Mouse (Mus musculus) CH12.LX (cell line): ENCODE results near the gene Celf2. TPM values are rescaled to one million over a fixed set of nuclear protein-coding genes. Genes with fewer than 3 reads are reported as not detected.

Source experiments
- DNase-seq: peaks from one replicate; pipeline ENCODE4 v3.0.0-alpha.2; 2013; ENCODE audit errors: extremely low read depth
- H3K27ac ChIP-seq: 2 replicates; pipeline ENCODE4 v1.5.1; 2012; ENCODE audit warnings: low read depth, mild to moderate bottlenecking, control low read depth, moderate library complexity; ENCODE audit not compliant: insufficient read depth
- H3K27me3 ChIP-seq: replicated peaks from 2 replicates; pipeline ENCODE3; 2012; ENCODE audit warnings: inconsistent platforms
- H3K36me3 ChIP-seq, 2 experiments: replicated peaks in 1 of 2; 2 replicates each; pipeline versions ENCODE3 to v1.6.1; 2012; ENCODE audit warnings: inconsistent platforms in 1 of 2, low read length in 1 of 2, mild to moderate bottlenecking in 1 of 2, mixed read lengths in 1 of 2, moderate library complexity in 1 of 2; ENCODE audit not compliant: control insufficient read depth in 1 of 2, insufficient read depth in 1 of 2
- H3K4me1 ChIP-seq, 2 experiments: 2 replicates each; pipeline ENCODE4 v1.6.1; 2012; ENCODE audit warnings: inconsistent platforms in 1 of 2, moderate library complexity in 1 of 2; ENCODE audit not compliant: insufficient read depth in 2 of 2, control insufficient read depth in 1 of 2
- H3K4me2 ChIP-seq: 2 replicates; pipeline ENCODE4 v1.6.1; 2012; ENCODE audit warnings: low read depth, mild to moderate bottlenecking, control low read depth; ENCODE audit not compliant: poor library complexity, insufficient read depth, severe bottlenecking
- H3K4me3 ChIP-seq, 3 experiments: fragments of 150-350 bp in 1 of 3; sonication (generic) in 1 of 3; replicated peaks in 1 of 3; 2 replicates each; pipeline versions ENCODE3 to v1.5.1; 2011 to 2012; ENCODE audit warnings: low read depth in 2 of 3, low read length in 2 of 3, mild to moderate bottlenecking in 2 of 3, moderate library complexity in 2 of 3, control low read depth in 1 of 3, improper control_type of control experiment in 1 of 3, inconsistent platforms in 1 of 3, mixed read lengths in 1 of 3; ENCODE audit not compliant: poor library complexity in 1 of 3
- H3K79me2 ChIP-seq: replicated peaks from 2 replicates; pipeline ENCODE4 v1.6.1; 2012; ENCODE audit warnings: mild to moderate bottlenecking, moderate library complexity; ENCODE audit not compliant: control insufficient read depth, poor library complexity, insufficient read depth, severe bottlenecking; ENCODE audit errors: extremely low read depth
- H3K9ac ChIP-seq: 2 replicates; pipeline ENCODE4 v1.6.1; 2012; ENCODE audit warnings: low read depth, mild to moderate bottlenecking, control low read depth, moderate library complexity; ENCODE audit not compliant: insufficient read depth
- H3K9me3 ChIP-seq: replicated peaks from 2 replicates; pipeline ENCODE3; 2012; ENCODE audit warnings: low read length, inconsistent platforms, mixed read lengths
- BHLHE40 ChIP-seq: IDR thresholded peaks from 2 replicates; pipeline ENCODE4 v1.6.1; 2011; ENCODE audit warnings: mild to moderate bottlenecking, low read depth, low read length, improper control_type of control experiment
- CHD1 ChIP-seq: IDR thresholded peaks from 2 replicates; pipeline ENCODE4 v1.6.1; 2012; ENCODE audit warnings: low read depth, low read length, improper control_type of control experiment, inconsistent platforms
- CHD2 ChIP-seq: IDR thresholded peaks from 2 replicates; pipeline ENCODE4 v1.6.1; 2011; ENCODE audit warnings: low read length, improper control_type of control experiment
- CTCF ChIP-seq, 2 experiments: IDR thresholded peaks in 1 of 2; conservative IDR thresholded peaks in 1 of 2; 2 replicates each; pipeline ENCODE4 v1.5.1; 2011 to 2012; ENCODE audit warnings: low read depth in 2 of 2, low read length in 2 of 2, improper control_type of control experiment in 1 of 2, inconsistent platforms in 1 of 2, mild to moderate bottlenecking in 1 of 2, moderate library complexity in 1 of 2
- E2F4 ChIP-seq: IDR thresholded peaks from 2 replicates; pipeline ENCODE4 v1.6.1; 2011; ENCODE audit warnings: low read depth, low read length, improper control_type of control experiment; ENCODE audit not compliant: insufficient replicate concordance
- IRF4 ChIP-seq: IDR thresholded peaks from 2 replicates; pipeline ENCODE4 v1.6.1; 2014; ENCODE audit warnings: low read depth, mild to moderate bottlenecking, inconsistent platforms, low read length, improper control_type of control experiment
- JUND ChIP-seq: conservative IDR thresholded peaks from 2 replicates; pipeline ENCODE4 v1.6.1; 2011; ENCODE audit warnings: low read depth, low read length, improper control_type of control experiment
- KAT2A ChIP-seq: IDR thresholded peaks from 2 replicates; pipeline ENCODE4 v1.6.1; 2012; ENCODE audit warnings: low read length, improper control_type of control experiment, inconsistent platforms; ENCODE audit not compliant: insufficient replicate concordance
- MAFK ChIP-seq: IDR thresholded peaks from 2 replicates; pipeline ENCODE4 v1.6.1; 2011; ENCODE audit warnings: low read length, improper control_type of control experiment; ENCODE audit not compliant: insufficient replicate concordance
- MAZ ChIP-seq: IDR thresholded peaks from 2 replicates; pipeline ENCODE4 v1.6.1; 2012; ENCODE audit warnings: low read depth, mild to moderate bottlenecking, inconsistent platforms, low read length, improper control_type of control experiment, moderate library complexity
- MYC ChIP-seq: IDR thresholded peaks from 2 replicates; pipeline ENCODE4 v1.6.1; 2011; ENCODE audit warnings: low read depth, mild to moderate bottlenecking, improper control_type of control experiment, low read length
- NRF1 ChIP-seq: IDR thresholded peaks from 2 replicates; pipeline ENCODE4 v1.6.1; 2014; ENCODE audit warnings: low read depth, mild to moderate bottlenecking, inconsistent platforms, low read length, improper control_type of control experiment, moderate library complexity
- PAX5 ChIP-seq: IDR thresholded peaks from 2 replicates; pipeline ENCODE4 v1.6.1; 2012; ENCODE audit warnings: low read length, inconsistent platforms, mixed read lengths
- POLR2A ChIP-seq: IDR thresholded peaks from 2 replicates; pipeline ENCODE4 v1.6.1; 2011; ENCODE audit warnings: low read depth, mild to moderate bottlenecking, improper control_type of control experiment, low read length
- POLR2AphosphoS2 ChIP-seq: IDR thresholded peaks from 2 replicates; pipeline ENCODE4 v1.6.1; 2011; ENCODE audit warnings: low read depth, low read length, improper control_type of control experiment
- SIN3A ChIP-seq: IDR thresholded peaks from 2 replicates; pipeline ENCODE4 v1.6.1; 2012; ENCODE audit warnings: low read length, improper control_type of control experiment, inconsistent platforms
- SMC3 ChIP-seq: IDR thresholded peaks from 2 replicates; pipeline ENCODE4 v1.6.1; 2011; ENCODE audit warnings: low read depth, low read length, improper control_type of control experiment
- UBTF ChIP-seq: IDR thresholded peaks from 2 replicates; pipeline ENCODE4 v1.6.1; 2012; ENCODE audit warnings: low read depth, mild to moderate bottlenecking, inconsistent platforms, low read length, improper control_type of control experiment, moderate library complexity
- USF1 ChIP-seq: IDR thresholded peaks from 2 replicates; pipeline ENCODE4 v1.6.1; 2014; ENCODE audit warnings: low read depth, mild to moderate bottlenecking, inconsistent platforms, low read length, improper control_type of control experiment
- USF2 ChIP-seq: conservative IDR thresholded peaks from 2 replicates; pipeline ENCODE4 v1.6.1; 2011; ENCODE audit warnings: low read depth, low read length, improper control_type of control experiment
- ZKSCAN1 ChIP-seq: IDR thresholded peaks from 2 replicates; pipeline ENCODE4 v1.6.1; 2012; ENCODE audit warnings: low read depth, inconsistent platforms, low read length, improper control_type of control experiment, borderline replicate concordance
- ZMIZ1 ChIP-seq: IDR thresholded peaks from 2 replicates; pipeline ENCODE4 v1.6.1; 2012; ENCODE audit warnings: low read depth, mild to moderate bottlenecking, inconsistent platforms, low read length, improper control_type of control experiment
- ZNF384 ChIP-seq: IDR thresholded peaks from 2 replicates; pipeline ENCODE4 v1.6.1; 2012; ENCODE audit warnings: low read depth, low read length, improper control_type of control experiment, inconsistent platforms
- dilution Hi-C: fragments of 300-500 bp; cut with MboI; formaldehyde crosslinking; loops from 2 replicates; pipeline ENCODE4 v1.14.3; 2020; ENCODE audit warnings: low sequenced_read_pairs; ENCODE audit not compliant: extremely low pct_unique_long_range_greater_than_20kb, extremely low pct_ligation_motif_present
- in situ Hi-C: fragments of 300-500 bp; cut with MboI; formaldehyde crosslinking; loops from 3 replicates; pipeline ENCODE4 v1.14.3; 2019; ENCODE audit warnings: low sequenced_read_pairs, low pct_ligation_motif_present, low pct_unique_long_range_greater_than_20kb, mixed read lengths
- polyA plus RNA-seq: library from polyadenylated mRNA; unstranded; fragments of >175 nt; gene quantifications from 2 replicates; pipeline ENCODE4 v1.2.1, GENCODE M21; 2012; ENCODE audit warnings: low read depth; ENCODE audit not compliant: insufficient read length
- total RNA-seq, 2 experiments: library from RNA; depleted of rRNA; stranded (reverse); fragments of 300-350 nt in 1 of 2; fragments of >200 nt in 1 of 2; gene quantifications; 2 replicates each; pipeline ENCODE4 v1.2.3; 2012 to 2014

Gene Celf2
- total and polyA plus RNA-seq, 3 experiments: 51.0 to 143 (median 103) TPM

DNA sequence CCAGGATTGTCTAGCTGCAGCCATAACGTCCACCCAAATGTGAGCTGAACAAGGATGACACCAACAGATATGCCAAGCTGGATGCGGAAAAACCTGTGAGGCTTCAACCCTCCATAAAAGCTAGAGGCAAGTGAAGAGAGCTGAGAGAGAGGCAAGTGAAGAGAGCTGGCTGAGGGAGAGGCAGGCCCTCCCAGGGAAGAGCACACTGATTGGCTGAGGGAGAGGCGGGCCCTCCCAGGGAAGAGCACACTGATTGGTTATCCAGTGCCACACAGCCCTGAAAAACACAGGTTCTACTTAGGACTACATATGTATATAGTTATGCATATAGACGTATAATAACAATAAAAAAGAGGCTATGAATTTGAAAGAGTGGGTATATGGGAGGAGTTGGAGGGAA is 907.2 kb downstream of the Celf2 start:
- Histone ChIP-seq H3K4me2 (no peak overlapping the region), H3K4me3 (no peak overlapping the region), H3K9ac (no peak overlapping the region), H3K27me3 (no peaks in the 10 kb centered on the region), H3K36me3 (peaks cover 24 to 72% of the 10 kb centered on the region in 2 experiments), H3K27ac (no peak overlapping the region), H3K9me3 (no peaks in the 10 kb centered on the region), H3K4me1 (peaks cover 11 to 67% of the 10 kb centered on the region in 2 experiments), H3K79me2 (peaks cover 4% of the 10 kb centered on the region; the same call in 1 of the 2 replicates)
- TF ChIP-seq MAFK (no peak), CHD2 (no peak), USF1 (no peak), E2F4 (no peak), POLR2AphosphoS2 (no peak), CHD1 (no peak), IRF4 (no peak), POLR2A (no peak)
- in situ Hi-C loops (no loop called here), dilution Hi-C loops (no loop called here)
- DNase-seq: no peak

DNA sequence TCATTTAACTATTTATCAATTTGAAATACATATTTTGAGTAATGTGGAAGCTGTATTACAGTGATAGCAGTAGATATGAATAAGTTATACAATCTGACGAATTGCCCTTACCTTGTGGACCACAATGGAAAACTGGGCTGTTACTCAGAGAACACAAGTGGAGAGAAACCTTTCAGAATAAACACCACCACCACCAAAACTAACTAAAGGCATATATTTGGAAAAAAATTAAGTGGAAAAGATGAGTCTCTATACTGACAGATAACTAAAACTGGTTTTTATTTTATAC is 910.5 kb downstream of the Celf2 start:
- H3K36me3 ChIP-seq: peaks cover 33 to 76% of the 10 kb centered on the region in 2 experiments

DNA sequence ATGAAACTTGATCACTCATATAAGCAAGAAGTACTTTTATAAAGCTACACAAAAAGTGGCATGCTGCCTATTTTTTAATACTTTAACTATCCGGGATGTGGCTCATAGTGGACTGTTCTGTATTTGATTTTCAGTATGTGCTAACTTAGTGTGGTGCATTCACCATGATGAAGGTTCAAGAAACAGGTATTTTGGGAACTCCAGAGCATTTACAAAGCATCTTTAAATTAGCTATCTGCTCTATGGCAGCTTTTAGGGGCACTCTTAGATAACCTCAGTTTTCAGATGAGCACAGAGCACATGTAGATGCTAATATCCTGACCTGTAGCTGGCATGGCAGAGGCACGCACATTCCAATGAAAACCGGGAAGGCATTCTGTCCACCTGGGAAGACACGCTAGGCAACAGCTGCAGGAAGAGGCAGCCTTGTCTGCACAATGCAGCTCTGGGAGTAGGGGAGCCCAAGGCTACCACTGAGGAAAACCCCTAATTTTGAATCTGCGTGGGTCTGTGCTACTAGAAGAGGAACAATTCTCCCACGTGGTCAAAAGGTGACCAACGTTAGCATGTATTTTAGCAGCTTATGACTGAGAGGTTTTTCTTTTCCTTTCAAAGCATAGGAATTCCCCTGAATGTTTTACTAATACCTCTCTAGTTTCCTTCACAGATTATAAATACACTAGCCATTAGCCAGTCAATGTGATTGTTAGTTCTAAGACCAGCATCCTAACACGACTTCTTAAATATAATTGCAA is 911.1 kb downstream of the Celf2 start:
- Histone ChIP-seq H3K4me1 (peaks cover 17 to 91% of the 10 kb centered on the region in 2 experiments), H3K9me3 (no peaks in the 10 kb centered on the region), H3K9ac (peak overlapping the region; percentile 82; the same call in 1 of the 2 replicates), H3K4me3 (peak overlapping the region in 2 of 3 experiments; percentile 1 to 46), H3K36me3 (peaks cover 38 to 76% of the 10 kb centered on the region in 2 experiments), H3K4me2 (peak overlapping the region; percentile 93), H3K27me3 (no peaks in the 10 kb centered on the region), H3K79me2 (no peaks in the 10 kb centered on the region), H3K27ac (peak overlapping the region; percentile 97)
- dilution Hi-C loops: no loop called here
- peak; percentile 86 for DNase-seq
- in situ Hi-C loops: no loop called here
- TF ChIP-seq IRF4 (peak; percentile 89), ZMIZ1 (0 out of 2 replicates have a peak, but pooled peaks have one; percentile 36), E2F4 (no peak), MAZ (peak; percentile 75), JUND (peak; percentile 62), USF2 (peak; percentile 71), ZKSCAN1 (no peak), NRF1 (peak; percentile 25; the same call in 1 of the 2 replicates), UBTF (no peak), ZNF384 (peak; percentile 25; the same call in 1 of the 2 replicates), CHD1 (peak; percentile 75), CTCF (conservative IDR thresholded peaks at IDR 0.05 in 1 of 2, IDR thresholded peaks at IDR 0.05 in 1 of 2; ENCODE audit: low read depth in 2 of 2, low read length in 2 of 2) (0 out of 4 replicates have a peak, but pooled peaks of 1 of the 2 experiments have one; percentile 12), PAX5 (no peak), POLR2A (peak; percentile 33), MYC (peak; percentile 98), KAT2A (0 out of 2 replicates have a peak, but pooled peaks have one; percentile 52), SIN3A (0 out of 2 replicates have a peak, but pooled peaks have one; percentile 27), SMC3 (peak; percentile 20; the same call in 1 of the 2 replicates), BHLHE40 (peak; percentile 95)

More for the DNA sequence above, 910.5 kb downstream of the Celf2 start:
- no peaks in the 10 kb centered on the region for H3K27me3 ChIP-seq
- H3K79me2 ChIP-seq: no peaks in the 10 kb centered on the region
- peak overlapping the region; percentile 83; the same call in 1 of the 2 replicates for H3K9ac ChIP-seq
- H3K4me3 ChIP-seq: no peak overlapping the region
- dilution Hi-C loops (no loop called here), in situ Hi-C loops (no loop called here)
- DNase-seq: peak; percentile 56
- H3K4me2 ChIP-seq: no peak overlapping the region; the same call in 1 of the 2 replicates
- no peaks in the 10 kb centered on the region for H3K9me3 ChIP-seq
- peaks cover 12 to 90% of the 10 kb centered on the region in 2 experiments for H3K4me1 ChIP-seq
- H3K27ac ChIP-seq: peak overlapping the region; percentile 98; the same call in 1 of the 2 replicates
- TF ChIP-seq POLR2A (no peak), JUND (peak; percentile 70; the same call in 1 of the 2 replicates)
